Mouse (Mus musculus): ENCODE data around the gene Hoxd13.

The Hoxd13 gene

DNA sequence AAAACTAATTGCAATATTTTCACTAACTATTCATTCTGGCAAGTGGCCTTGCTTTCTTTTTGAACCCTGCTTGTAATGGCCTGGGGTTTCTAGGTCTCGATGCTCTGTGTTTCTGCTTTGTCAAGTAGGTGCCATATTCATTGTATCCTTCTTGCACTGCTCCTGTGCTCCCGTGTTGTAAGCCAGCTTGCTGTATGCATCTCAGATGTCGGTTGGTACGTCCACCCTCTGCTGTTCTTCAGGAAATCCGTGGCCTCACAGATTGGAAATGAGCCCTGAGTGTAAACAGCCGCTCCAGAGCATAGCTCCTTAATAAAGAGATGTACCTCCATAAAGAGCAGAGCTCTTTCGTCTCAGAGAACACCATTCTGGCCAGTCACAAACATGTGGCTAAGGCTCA lies 39.5 kb downstream of the Hoxd13 start:
- DNase-seq (ENCODE audit: extremely low read depth, low read depth) = no peak

DNA sequence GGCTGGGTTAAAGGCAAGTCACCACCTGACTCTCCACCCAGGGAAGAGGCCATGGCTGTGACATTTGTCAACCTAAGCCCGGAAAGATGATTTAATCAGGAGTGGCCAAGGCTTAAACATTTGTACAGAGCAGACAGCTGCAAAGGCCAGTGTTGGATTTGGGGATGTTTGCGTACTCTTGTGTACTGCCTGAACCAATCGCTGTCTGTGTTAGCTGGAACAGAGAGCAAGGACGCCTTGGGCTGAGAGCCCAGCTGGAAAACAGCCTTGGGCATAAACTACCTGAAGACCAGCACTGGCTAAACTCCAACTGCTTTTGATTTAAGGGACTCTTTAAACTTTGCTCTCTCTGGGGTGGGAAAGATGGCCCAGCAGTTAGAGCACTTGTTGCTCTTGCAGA lies 40.6 kb downstream of the Hoxd13 start:
- no peak for DNase-seq (ENCODE audit: extremely low read depth, low read depth)

DNA sequence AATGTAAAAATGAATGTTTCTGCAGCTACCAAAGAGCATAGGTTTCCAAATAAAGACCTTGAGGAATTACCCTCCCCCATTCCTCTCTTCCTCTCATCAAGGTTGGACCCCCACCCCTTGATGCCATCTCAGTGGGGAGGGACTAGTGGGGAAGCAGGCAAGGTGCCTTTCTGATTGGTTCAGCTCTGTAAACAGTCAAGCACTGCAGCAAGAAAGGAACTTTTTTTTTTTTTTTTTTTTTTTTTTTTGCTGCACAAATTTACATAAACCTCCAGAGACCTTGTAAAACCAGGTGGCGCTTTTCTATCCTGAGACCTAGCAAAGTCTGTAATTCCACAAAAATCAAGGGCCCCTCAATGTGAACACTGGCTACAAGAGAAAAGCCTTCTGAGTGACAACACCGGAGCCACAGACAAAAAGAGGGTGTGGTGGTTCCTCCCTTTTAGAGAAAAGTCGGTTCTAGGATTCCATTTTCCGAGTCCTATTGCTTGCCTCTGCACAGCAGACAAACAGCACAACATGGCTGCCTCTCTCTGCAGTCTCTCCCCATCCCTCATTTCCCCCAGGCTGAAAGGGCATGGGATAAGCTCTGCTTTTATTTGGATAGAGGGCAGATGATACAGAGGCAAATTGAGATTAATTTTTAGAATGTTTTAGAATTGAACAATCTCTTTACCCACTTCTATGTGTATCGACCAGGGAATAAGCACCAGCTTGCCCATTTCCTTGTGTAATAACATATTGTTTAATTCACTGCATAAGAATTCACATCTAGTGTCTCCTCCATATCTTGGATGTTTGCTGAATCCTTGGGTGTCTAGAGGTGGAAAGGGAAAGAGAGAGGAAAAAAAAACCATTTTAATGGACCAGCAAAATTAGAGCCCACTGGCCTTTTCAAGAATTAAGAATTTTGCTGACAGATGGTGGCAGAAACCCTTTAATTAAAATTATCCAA lies 41.6 kb downstream of the Hoxd13 start:
- DNase-seq (ENCODE audit: extremely low read depth, low read depth) = no peak

DNA sequence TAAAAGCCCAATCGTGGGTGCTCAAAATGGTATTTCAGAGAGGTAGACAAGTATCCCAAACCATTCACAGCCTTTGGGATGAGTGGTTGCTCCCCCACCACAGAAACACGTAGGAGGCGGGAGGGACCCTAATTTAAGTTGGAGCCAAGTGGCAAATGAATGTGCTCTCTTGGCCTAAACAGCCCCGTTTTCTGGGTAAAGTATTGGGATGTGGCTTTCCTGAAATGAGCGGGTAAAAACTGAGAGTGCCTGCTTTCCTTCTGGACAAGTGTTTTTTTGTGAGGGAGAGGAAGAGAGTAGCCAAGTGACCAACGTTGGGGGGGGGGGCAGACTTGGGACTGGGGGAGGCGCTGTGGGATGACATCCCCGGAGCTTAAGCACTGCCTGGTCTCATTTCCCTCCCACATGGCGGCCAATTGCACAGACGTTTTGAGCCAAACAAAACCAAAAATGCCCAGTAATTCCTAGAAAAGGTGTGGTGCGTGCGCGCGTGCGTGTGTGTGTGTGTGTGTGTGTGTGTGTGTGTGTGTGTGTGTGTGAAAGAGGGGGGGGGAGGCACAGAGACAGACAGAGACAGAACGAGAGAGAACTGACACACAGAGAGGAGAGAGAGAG lies 42.9 kb downstream of the Hoxd13 start:
- no peak for DNase-seq (ENCODE audit: extremely low read depth, low read depth)

DNA sequence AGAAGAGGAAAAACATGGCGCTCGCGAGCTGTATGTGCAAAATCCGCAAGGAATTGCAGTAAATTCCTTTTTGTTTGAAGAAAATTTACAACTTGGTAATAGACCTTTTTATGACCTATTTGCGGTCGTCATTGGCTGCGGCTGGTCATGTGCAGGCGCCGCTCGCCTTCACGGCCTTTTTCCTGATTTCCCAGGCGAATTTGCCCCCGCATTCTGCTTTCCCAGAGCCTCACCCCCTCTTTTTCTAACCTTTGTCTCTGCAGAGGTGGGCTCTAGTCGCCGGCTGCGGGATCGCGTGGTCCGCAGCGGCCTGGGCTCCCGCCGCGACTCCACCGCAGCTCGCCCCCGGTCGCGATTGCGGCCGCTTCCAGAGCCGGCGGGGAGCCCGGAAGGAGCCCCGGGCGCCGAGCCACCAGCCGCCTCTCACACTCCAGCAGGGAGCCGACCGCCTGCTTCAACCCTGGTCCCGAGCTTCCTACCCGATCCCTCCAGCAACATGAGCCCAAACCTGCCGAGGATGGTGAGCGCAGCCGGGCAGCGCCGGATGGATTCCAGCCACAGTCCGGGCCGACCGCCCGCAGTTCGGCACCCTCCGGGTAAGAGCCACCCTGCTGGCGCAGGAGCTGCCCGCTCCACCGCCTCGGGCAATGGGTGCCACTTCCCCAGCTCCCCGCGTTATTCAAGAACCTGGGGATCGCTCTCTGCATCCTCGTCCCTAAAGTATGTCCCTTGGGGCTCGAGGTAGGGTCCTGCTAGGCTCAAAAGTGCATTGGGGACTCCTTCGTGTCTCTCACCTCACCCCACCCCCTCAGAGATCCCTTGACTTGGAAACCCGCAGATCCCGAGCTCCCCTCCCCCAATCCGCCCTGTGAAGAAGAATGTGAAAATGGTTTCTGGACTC lies 43.9 kb downstream of the Hoxd13 start, which contains the start of the genes Hoxd3 and Hoxd4:
Hoxd3 (plus strand) TSS at position 207 of the 901 bp plus-strand sequence.
Hoxd4 (plus strand) TSS at position 209 of the 901 bp plus-strand sequence.
- no peak for DNase-seq (ENCODE audit: extremely low read depth, low read depth)

DNA sequence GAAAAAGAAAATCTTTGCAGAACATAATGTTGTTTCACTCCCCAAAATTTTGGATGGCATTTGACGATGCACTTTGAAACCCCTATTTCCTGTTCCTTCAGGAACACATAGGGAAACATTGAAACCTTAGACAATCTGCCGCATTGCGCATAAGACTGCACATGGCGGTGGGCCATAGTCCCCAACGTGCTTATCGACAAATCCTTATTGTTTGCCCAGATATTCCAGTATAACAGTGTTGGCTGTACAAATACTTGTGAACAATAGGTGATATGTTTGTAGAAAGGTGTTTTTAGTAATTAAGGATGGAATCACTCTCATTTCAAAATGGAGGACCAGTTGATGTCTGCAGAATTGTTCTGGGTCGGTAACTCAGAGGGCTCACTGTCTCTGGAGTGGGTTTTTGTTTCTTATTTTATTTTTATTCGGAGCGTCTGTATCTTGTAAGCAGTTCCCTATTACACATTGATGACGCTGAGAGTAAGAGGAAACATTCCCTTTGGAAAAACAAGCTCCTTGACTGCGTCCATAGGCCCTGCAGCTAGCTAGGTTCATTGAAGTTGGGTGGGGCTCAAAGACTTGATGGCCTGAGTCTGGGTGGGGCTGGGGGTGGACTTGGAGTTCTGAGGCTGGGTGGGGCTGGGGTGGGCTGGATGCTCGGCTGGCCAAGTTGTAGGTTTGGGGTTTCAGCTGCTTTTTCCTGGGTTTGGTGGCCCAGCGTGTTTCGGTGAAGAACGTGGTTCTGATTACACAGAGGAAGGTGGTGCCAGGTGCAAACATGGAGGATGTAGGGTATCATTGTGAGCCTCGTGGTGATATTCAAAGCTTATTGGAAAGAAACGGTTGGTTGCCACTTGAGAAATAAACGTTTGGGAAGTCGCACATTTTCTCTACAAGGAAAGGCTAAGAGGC lies 45.4 kb downstream of the Hoxd13 start:
- no peak for DNase-seq (ENCODE audit: extremely low read depth, low read depth)

DNA sequence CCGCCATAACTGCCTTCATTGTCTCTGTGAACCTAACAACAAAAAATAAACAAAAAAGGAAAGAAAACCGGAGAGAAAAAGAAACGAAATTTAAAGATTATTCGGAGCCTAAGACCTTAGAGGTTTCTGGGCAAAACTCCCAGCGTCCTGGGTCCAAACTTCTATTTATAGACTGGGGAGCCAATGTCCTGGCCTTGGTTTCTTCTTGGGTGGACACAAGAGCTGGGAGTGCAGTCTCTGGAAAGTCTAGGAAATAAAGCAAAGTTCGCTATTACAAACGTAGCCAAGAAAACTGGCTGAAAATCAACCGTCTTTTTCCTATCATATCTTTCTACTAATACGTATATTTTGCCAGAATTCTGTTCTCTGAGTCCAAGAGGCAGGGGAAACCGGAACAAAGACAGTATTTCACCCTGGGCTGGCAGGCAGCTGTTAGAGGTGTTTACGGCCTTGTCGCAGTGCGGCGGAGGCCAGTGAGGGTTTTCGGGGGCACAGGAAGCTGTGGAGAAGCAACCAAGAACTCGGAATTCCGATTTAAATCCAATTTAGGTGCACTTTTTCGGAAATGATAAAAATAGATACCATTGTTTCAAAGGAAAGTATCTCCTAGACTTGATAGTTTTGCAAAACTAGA lies 46.2 kb downstream of the Hoxd13 start:
- DNase-seq (ENCODE audit: extremely low read depth, low read depth) = no peak

DNA sequence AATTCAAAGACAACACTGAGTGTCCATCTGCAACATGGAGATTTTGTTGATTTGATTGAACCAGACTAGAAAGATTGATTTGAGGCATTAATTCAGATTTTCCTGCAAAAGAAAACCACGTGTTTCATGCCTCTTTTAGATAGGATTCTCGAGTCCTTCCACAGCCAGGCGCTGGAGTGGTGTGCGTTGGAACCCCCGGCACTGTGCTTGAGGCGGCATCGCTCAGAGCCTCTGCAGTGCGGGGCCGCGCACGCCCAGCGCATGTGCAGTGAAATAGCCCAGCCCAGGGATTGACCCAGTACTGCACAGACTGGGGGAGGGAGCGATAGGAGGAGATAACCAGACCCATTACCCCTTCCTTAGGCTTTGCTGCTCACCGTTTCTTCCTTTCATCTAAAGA lies 46.8 kb downstream of the Hoxd13 start:
- DNase-seq (ENCODE audit: extremely low read depth, low read depth) = no peak

DNA sequence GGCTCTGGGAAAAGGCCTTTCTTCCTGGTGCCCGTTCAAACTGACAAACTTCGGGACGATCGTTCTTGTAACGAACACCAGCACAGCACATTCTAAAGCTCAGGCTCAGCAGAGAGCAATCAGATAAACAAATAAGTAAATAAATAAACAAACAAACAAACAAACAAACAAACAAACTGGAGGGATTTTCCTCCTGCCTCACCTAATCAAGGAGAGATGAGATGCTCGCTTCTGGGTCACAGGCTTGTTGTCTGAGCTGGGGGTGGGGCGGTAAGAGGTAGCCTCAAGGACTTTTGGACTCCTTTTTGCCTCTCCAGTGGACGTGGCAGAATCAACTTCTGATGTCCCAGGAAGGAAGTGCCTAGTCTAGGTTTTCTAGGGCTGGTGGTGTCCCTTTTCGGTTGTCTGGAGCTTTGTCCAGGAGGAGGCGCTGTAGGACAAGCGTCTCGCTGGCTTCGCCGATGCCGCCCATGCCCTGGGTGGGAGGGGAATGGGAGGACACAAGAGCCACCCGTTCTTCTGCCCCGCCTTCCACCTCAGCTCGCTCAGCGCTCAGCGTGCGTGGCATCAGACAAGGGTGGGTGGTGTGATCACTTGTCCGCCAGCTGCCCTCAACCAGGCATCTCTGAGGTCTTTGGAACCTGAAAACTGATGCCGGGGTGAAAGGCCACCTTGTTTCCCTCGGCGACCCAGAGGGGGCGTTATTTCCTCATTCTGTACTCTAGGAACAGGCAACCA lies 47.6 kb downstream of the Hoxd13 start:
- DNase-seq (ENCODE audit: extremely low read depth, low read depth) = peak; percentile 70

DNA sequence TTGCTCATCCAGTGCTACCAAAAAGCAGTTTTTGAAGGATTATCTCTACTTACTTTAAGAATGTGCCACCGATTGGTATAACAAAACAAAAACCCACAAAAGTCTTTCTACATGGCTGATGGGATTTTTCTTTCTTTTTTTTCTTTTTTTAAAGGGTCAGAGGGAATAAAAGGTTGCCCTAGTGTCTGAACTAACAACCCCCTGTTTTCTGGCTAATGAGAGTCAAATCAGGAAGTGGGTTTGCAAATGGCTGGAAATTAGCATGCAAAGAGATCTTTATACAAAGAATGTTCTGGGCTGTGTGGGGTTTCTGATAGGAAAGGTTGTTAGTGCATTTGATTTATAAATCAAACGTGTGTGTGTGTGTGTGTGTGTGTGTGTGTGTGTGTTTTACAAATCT lies 52.3 kb downstream of the Hoxd13 start:
- no peak for DNase-seq (ENCODE audit: extremely low read depth, low read depth)

DNA sequence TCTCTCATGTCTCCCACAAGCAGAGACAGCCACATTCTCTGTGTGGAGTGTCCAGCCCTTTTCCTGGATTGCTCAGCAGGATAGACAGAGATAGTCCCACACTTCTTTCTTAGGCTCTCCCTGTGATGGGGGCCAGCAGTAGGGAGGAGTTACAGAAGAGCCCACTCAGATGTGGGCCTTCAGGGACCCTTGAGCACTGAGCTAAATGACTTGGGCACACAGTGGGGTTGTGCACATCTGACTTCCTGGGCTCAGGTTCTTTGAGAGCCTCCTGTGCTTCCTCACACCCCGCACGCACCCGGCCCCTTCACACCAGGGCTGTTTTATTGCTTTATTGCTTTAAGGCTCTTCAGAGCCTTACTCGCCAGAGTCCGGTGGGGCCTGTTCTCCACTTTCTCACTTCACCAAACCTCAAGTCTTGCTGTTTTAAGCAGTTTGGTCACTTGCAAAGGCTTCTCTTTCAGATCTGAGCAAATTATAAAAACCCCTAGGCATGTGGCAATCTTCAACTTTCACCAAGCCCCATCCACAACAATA lies 52.9 kb downstream of the Hoxd13 start:
- DNase-seq (ENCODE audit: extremely low read depth, low read depth) = no peak
